Mouse (Mus musculus) cortical plate, adult 2 months (tissue): ENCODE measurements at regions not wholly inside any gene's neighbourhood (a gene's known extent, or its start where the extent isn't known, plus 50 kb on each side); places are given as distances from the start of the nearest gene placed in this dataset.

Experiments used
- H3K27ac ChIP-seq: fragments of 200-500 bp; 2 replicates; pipeline ENCODE4 v1.5.1; 2012; ENCODE audit warnings: low read length, control low read depth, inconsistent platforms; ENCODE audit not compliant: insufficient read depth
- H3K4me1 ChIP-seq: fragments of 200-500 bp; 2 replicates; pipeline ENCODE4 v1.6.1; 2011; ENCODE audit warnings: low read length; ENCODE audit not compliant: control insufficient read depth, insufficient read depth
- H3K4me3 ChIP-seq: fragments of 200-500 bp; 2 replicates; pipeline ENCODE4 v1.5.1; 2011; ENCODE audit warnings: mild to moderate bottlenecking, low read length, control low read depth; ENCODE audit not compliant: insufficient read depth
- CTCF ChIP-seq: fragments of 200-500 bp; IDR thresholded peaks from 2 replicates; pipeline ENCODE4 v1.5.1; 2011; ENCODE audit warnings: mild to moderate bottlenecking, control low read depth, low read length; ENCODE audit not compliant: insufficient read depth; ENCODE audit errors: extremely low read depth
- POLR2A ChIP-seq: fragments of 200-500 bp; IDR thresholded peaks from 2 replicates; pipeline ENCODE4 v1.6.1; 2011; ENCODE audit warnings: mild to moderate bottlenecking, low read length, control low read depth; ENCODE audit not compliant: insufficient read depth; ENCODE audit errors: extremely low read depth

DNA sequence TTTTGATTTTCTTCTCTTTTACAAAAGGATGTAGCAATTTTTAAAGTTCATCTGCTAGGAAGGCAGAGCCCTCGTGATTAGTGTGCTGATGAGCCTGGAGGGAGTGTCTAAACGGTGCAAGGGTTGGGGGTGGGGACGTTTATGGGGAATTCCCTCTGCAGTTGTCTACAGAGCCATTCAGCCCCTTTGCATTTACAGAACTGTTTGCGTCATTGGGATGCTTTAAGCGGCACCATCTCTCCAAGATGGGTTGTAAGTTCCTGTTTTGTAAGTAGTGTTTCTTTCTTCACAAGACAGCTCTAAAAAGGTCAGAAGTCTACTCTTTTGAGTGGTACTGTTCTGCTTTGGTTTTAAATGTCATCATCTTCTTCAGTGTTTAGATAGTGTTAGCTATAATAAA is 191.1 kb downstream of the Stk31 start:
- H3K4me3 ChIP-seq, result no peak overlapping the region
- no peak for TF ChIP-seq POLR2A
- no peak for TF ChIP-seq CTCF
- H3K27ac ChIP-seq, result no peak overlapping the region
- no peaks in the 10 kb centered on the region for H3K4me1 ChIP-seq

DNA sequence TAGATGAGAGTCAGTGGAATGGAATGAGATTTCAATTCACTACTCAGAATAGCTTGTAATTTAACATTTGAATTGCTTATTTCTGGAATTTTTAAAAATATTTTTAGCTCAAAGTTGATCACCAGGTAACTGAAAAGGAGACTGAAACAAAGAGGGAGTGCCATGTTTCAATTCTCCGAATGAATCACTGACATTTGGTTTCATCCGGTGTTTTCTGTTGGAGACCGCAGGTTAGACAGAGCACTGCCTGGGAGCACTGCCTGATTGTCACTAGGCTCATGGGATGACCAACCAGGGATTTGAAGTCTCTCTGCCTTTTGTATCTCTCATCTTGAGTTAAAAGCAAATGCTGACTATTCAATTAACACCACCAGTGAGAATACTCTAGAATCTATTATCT is 193.3 kb downstream of the Stk31 start:
- no peak overlapping the region for H3K4me3 ChIP-seq
- H3K4me1 ChIP-seq, result no peaks in the 10 kb centered on the region
- no peak overlapping the region for H3K27ac ChIP-seq
- TF ChIP-seq POLR2A, result no peak
- TF ChIP-seq CTCF, result no peak

DNA sequence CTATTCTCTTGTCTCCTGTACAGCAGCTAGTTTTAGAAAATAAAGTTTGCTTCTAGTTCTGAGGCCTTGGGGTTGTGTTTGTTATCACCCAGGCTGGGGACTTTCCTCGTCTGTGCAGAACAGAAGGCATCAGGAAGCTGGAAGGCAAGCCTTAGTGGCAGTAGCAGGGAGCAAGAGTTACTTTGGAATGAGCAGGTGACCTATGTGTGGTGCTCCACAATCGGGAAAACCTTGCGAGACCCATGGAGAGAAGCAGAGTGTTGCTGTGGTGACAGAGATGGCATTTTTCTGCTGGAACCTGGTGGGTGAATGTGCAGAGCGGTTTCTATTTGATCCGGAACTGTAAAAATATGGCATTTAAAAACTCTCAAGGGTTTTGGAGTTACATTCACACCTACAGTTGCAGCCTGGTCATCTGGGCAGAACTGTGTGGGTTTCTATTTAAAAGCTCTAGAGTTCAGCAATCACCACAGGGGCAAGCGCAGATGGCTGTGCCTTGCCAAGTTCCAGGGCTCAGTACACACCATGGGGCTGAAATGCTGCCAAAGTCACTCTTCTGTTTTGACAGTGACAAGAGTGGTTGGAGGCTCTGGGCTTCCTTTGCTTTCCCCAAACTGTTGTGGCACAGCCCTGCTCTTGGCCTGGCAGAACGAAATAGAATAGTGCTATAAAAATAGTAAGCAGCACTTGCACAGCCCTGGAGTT is 195.7 kb downstream of the Stk31 start:
- Histone ChIP-seq H3K4me3 (no peak overlapping the region), H3K4me1 (no peaks in the 10 kb centered on the region), H3K27ac (no peak overlapping the region)
- TF ChIP-seq CTCF (no peak), POLR2A (no peak)

DNA sequence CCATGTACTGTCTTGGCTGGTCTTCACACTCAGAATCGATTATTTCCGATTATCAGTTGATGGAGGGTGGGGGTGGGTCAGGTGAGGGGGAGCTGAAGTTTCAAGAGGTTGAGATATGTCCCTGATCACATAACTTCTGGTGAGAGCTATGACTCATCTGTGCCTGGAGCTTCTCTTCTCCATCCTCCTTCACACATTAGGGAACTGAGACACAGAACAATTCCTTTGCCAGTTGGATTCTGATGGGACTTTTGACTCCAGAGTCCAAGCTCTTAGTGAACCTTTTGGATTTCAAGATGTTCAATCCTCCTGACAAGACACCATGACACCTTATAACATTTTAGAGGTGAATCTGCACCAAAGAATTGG is 196.2 kb downstream of the Stk31 start:
- Histone ChIP-seq H3K4me3 (no peak overlapping the region), H3K4me1 (no peaks in the 10 kb centered on the region), H3K27ac (no peak overlapping the region)
- TF ChIP-seq POLR2A, result no peak
- TF ChIP-seq CTCF, result no peak

DNA sequence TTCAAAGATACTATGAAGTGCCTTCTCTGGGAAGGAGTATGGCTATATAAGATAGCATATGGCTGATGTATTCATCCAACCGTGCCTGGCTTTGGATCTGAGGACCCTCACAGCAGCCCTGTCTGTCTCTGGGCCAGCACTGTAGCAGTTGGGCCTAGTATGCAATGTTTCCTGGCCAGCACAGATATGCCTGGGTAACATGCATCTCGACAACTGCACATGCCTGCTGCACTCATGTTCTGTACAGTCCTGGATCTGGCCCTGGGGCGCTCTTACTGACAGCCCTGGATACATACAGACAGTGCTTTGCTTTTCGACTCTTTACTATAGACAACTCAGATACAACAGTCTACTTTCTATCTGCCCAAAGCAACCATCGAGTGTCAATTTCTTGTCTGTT is 197.3 kb downstream of the Stk31 start:
- TF ChIP-seq POLR2A (no peak), CTCF (no peak)
- H3K27ac ChIP-seq, result no peak overlapping the region
- no peaks in the 10 kb centered on the region for H3K4me1 ChIP-seq
- H3K4me3 ChIP-seq, result no peak overlapping the region

DNA sequence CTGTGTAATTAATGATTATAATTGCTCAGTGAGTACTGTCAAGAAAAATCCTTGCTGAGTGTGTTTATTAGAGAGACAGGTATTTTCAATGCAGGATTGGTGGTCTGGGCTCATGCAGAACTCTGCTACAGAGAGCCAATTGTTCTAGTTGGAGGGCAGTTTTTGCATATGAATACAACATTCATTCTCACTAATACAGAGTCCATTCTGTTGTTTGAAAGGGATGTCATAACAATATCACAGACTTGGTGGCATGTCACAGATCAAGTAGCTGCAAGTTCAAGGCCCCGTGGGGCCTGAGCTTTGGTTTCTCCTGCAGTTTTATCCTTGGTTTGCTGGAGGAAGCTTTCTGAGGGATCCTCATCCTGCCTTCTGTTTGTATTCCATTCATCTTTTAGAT is 207.8 kb downstream of the Stk31 start:
- Histone ChIP-seq H3K4me1 (no peaks in the 10 kb centered on the region), H3K4me3 (no peak overlapping the region), H3K27ac (no peak overlapping the region)
- TF ChIP-seq CTCF, result no peak
- no peak for TF ChIP-seq POLR2A

DNA sequence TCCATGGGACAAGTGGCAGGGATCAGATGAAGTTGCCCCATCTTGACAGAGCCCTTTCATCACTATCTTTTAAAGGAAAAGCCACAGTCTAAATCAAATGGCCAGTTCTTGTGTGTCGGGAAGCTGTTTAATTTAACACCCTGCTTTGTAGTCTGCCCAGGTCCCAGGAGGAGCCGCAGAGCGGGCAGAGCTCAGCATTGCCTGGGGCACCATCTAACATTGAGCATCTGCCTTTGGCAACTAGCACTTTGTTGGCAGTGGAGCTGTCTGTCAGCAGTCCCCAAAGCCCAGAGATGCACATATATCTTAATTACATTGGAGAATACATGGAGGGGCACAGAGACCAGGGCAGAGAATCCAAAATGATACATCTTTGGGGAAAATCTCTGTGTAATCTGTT is 208.4 kb downstream of the Stk31 start:
- H3K4me3 ChIP-seq, result no peak overlapping the region
- no peak for TF ChIP-seq POLR2A
- TF ChIP-seq CTCF, result no peak

DNA sequence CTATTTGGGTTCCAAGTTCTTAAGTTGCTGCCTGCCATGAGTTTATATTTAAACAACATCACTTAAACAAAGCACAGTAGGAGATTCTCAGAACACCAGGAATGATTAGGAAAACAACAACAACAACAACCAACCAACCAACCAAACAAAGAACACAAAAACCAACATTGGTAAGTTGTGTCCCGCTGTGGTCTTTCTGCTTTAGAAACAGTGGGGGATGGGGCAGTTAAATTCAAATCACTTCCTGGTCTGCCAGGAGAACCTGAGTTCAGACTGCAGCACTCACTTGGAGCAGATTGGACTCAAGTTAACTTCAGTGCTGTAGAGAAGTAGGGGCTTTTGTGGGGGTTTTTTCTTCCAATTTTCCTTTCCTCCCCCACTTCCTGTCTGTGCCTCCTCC is 210.6 kb downstream of the Stk31 start:
- Histone ChIP-seq H3K4me1 (no peaks in the 10 kb centered on the region), H3K27ac (no peak overlapping the region), H3K4me3 (no peak overlapping the region)
- TF ChIP-seq CTCF, result no peak
- no peak for TF ChIP-seq POLR2A

More for the DNA sequence above, 208.4 kb downstream of the Stk31 start:
- H3K27ac ChIP-seq, result no peak overlapping the region
- H3K4me1 ChIP-seq, result no peaks in the 10 kb centered on the region

DNA sequence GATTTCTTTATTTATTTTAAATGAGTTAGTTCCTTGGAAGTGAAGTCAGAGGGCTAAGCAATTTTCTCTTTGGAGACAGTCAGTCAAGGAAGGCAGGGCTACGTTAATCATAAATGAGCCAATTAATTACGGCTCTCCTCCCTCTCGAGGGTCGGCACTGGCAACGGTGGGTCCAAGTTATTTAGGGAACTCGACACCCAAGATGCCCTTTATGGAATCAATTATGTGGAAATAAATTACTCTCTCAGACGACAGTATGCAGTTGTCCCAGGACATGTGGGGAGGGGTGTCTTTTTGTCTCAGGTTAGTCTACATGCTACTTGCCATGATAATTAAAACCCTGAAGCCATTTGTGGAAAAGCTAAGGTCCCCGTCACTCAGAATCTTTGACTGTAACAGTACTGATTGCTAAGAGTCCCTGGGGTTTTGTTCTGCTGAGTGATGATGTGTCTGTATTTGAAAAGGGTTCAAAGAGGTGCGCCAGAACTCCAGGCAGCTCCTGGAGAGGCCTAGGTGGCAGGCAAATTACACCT is 211.3 kb downstream of the Stk31 start:
- Histone ChIP-seq H3K27ac (no peak overlapping the region), H3K4me1 (no peaks in the 10 kb centered on the region), H3K4me3 (no peak overlapping the region)
- TF ChIP-seq POLR2A (no peak), CTCF (no peak)

DNA sequence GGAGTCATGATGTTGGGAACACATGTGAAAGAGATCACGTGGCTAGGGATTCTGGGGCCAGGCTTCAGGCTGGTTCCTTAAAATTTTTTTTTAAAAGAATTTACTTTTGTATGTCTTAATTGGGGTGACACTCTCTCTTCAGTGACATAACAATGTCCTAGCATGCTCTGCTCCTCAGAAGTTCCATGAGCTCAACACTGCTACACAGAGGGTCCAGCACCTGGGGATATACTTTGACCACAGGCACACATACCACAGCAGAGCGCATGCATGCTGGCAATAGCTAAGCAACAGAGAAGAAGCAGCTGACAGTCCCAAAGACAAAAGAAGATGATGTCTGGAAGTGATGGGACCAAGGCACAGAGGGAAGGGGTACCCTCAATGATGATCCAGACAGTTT is 198.4 kb upstream of the Npy start:
- no peaks in the 10 kb centered on the region for H3K4me1 ChIP-seq
- no peak overlapping the region for H3K27ac ChIP-seq
- TF ChIP-seq POLR2A (no peak), CTCF (no peak)
- no peak overlapping the region for H3K4me3 ChIP-seq

DNA sequence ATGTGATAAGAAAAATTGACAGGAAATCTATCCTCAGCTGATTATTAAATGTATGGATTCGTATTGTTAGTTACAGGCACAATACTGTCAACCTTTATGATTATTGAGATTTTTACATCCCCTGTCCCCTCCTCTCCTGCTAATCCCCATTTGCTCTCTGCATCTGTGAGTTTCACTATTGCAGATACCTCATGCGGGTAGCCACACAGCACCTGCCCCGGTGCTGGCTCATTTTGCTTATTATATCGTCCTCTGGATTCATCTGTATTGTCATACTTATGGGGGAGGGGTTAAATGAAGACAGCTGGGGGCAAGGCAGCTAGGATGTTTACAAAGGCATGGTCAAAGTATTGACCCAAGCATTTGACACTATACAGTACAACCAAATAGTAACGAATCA is 197.9 kb upstream of the Npy start:
- H3K27ac ChIP-seq, result no peak overlapping the region
- H3K4me1 ChIP-seq, result no peaks in the 10 kb centered on the region
- H3K4me3 ChIP-seq, result no peak overlapping the region
- TF ChIP-seq CTCF, result no peak
- no peak for TF ChIP-seq POLR2A

DNA sequence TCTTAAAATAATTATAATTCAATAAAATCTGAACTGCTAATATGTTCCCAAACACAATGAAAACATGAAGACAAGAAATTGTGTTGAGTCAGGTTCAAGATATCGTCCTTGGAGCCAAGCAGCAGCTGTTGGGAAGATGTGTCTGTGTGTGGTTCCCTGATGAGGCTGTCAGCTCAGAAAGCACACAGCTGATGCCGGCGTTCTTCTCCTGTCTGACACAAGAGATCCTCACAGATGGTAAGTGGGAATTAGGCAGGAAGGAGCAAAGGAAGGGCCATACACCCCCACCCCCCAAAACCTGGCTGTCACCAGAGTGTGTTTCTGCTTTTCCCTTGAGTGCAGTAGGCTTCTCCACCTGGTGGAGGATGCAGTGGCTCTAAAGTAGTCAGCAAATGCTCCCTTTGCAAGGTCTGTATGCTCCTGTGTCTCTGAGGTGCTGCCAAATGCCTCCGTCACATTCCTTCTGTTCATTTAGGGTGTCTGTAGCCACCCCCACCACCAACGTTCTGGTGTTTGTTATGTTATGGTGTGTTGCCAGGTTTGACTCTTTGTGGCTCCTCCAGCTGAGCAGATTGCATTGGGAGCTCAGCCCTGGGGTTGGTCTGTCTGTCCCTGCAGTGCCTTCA is 188.9 kb upstream of the Npy start:
- H3K4me3 ChIP-seq, result no peak overlapping the region
- TF ChIP-seq CTCF, result no peak
- no peak for TF ChIP-seq POLR2A
- peaks cover 2% of the 10 kb centered on the region for H3K4me1 ChIP-seq
- H3K27ac ChIP-seq, result no peak overlapping the region
